Mouse (Mus musculus) A20 (cell line): ENCODE data around the gene Slc4a1.

Experiments used
- DNase-seq: peaks from one replicate; pipeline ENCODE4 v3.0.0-alpha.2; 2011; ENCODE audit warnings: low read depth, low spot score

Gene Slc4a1

DNA sequence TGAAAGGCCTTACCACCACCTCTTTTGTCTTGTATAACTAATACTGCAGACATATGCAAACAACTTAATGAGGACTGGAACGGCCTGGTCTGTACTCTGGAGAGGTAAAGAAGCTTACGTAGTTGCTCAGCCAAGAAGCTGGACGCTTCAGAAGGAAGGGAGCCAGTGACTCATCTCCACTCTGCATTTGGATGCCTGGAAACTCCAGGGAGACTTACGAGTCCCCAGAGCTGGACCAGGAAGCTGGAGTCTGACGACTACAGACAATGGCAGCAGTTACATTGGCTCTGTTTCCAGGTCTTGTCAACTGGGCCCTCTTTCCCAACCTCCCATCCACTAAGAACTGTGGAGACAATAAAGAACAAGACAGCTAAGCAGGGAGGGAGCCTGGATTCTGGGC lies 38.8 kb downstream of the Slc4a1 start:
- DNase-seq, result no peak

DNA sequence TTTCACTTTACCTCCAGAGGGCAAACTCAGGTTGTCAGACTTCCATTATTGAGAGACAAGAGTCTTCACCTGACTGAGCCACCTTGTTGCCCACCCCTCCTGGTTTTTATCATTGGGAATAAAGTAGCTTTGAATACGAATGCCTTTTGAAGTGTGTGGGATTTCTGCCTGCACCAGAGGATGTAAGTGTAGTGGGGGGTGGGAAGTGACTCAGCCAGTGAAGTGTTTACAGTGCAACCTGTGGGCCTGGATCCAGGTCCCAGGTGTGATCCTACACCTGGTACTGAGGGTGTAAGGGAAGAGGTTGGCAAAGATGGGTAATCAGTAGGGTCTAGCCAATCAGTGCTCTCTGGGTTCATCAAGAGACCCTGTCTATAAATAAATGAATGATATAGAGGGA lies 42.5 kb downstream of the Slc4a1 start:
- no peak for DNase-seq

DNA sequence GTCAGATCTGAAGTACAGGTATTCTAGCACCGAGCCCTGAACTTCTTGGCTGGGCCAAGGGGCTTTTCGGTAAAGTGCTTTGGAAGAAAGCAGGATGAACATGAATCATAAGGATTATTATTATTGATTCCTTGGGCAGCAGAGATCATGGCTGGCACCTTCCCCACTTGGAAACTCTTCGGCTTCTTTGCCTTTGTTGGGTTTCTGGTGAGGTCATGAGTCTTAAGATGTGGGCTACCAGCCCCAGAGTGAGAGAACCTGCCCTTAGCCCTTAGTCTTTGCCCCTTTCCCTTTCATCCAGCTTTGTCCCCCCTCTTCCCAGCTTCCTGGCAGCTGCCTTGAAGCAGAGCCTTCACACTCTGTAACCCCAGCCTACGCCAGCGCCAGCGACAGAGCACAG lies 44.1 kb downstream of the Slc4a1 start:
- no peak for DNase-seq

DNA sequence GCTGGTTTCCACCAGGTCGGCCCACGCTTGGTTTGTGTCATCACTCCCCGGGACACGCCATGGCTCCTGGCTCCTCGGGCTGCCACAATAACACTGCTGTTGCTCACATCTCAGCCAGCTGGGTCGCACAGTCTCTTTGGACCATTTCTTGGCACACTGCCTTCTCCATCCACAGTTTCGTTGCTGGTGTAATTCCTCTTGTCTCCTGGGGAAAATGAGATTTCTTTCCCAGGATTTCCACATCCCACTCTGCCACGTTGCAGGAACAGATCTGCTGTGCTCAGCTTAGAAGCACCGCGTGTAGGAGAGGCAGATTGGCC lies 45.4 kb downstream of the Slc4a1 start:
- DNase-seq, result no peak

DNA sequence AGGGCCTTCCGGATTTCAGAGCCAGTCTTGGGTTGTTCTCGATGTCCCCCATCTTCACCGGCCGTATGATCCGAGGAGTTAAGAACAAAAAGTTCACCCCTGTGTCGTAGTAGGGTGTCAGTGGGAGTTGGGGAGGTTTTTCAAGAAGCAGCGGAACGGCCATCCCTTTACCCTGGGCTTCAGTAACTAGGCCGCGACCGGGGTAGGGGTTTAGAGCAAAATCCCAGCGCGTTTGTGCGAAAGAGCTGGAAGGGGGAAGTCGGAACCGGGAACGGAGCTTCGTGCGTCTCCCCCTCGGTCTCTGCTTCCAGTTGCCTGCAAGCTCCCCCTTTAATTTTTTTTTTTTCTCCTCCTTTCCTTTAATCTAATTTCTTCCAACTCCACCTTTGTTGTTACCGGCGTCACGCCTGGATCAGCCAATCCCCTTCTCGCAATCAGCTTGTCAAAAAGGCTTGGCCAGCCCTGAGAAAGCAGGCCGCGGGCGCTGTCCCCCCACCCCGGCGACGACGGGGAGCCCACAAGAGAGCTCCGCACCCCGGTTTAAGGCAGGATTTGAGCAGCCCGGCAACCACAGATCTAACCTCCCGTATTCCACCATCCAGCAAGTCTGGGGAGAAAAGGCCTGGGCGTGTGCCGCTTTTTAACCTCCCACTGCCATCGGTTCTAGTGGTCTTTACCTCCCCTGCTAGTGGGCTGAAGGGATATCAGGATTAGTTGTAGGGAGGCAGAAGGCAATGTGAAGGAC lies 45.9 kb downstream of the Slc4a1 start:
- DNase-seq, result peak; percentile 81

DNA sequence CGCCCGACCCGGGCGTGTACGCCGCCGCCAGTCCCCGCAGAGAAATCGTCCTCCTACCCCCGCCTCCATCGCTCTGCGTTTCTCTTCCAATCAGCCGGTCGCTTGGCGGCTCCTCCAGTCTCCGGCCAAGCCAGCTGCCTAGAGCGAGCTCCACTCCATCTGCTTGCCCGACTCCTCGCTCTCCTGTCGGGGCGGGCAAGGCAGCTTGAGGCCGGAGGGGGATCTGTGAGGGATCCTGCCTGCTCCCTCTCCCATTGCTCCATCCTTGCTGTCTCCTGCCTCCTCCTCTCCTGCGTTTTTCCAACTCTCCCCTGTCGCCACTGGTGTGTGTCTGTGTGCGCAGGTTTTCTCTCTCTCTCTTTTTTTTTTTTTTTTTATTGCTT lies 46.6 kb downstream of the Slc4a1 start, which contains the start of gene Ubtf:
Gene Ubtf, minus strand, starts transcription at position 333 of the 383 bp plus-strand sequence.
- DNase-seq, result peak; percentile 84

DNA sequence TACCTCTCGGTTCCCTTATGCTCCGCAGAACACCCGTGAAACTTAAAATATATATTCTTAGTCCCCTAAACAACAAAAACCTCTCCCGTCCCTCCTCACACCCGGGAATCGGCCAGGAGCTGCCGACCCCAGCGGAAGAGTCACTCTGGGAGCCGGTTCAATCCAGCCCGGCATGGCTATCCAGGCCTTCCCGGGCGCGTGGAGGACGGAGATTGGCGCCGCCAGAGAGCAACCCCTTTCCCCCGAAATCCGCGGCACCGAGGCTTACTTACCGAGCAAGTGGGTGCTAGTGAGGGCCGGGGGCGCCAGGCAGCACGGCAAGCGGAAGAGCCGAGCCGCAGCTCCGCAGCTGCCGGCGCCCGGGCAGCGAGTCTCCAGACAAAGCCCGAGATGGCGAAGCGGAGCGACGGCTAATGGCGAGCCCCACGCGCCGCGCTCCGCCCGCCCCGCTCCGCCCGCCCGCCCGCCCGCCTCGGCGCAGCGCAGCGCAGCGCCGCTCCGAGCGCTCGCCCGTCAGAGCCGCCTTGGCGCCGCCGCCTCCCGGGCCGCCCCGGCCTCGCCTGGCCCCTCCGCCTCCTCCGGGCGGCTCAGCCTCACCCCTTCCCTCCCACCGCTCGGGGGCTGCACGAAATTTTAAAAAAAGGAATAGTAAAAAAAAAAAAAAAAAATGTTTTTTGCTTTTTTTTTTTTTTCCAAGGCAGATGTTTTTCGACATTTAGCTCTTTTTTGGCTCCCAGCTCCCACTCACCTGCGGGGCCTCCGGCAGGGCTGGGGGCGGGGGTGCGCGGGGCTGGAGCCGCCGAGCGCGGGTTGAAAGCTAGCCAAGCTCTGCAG lies 47.2 kb downstream of the Slc4a1 start:
- peak; percentile 82 for DNase-seq

DNA sequence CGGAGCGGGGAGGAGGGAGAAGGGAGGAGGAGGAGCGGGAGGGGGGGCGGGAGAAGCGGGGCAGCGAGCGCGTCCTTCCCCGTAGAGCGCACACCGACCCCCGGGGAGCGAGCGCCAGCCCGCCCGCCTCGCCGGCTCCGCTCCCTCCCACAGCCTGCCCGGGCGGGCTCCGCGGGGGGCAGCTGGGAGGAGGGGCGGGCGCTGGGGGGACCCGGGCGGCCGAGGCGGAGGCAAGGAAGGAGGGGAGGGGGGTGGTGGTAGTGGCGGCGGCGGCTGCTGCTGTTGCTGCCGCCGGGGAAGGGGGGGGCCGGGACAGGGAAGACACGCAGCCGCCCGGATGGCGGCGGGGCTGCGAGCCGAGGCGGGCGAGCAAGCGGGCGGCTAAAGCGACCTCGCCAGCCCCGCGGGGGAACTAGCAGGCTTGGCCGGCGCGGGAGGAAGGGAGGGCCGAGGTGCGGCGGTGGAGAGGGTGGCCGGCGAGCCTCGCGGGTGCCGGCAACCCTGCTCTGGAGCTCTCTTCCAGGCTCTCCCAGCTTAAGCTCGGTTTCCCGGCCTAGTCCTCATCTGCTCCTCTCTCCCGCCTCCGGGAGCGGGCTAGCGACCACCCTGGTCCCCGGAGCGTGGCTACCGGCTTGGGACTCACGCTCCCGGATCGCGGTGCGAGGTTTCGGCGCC lies 48.0 kb downstream of the Slc4a1 start:
- DNase-seq, result peak; percentile 87

DNA sequence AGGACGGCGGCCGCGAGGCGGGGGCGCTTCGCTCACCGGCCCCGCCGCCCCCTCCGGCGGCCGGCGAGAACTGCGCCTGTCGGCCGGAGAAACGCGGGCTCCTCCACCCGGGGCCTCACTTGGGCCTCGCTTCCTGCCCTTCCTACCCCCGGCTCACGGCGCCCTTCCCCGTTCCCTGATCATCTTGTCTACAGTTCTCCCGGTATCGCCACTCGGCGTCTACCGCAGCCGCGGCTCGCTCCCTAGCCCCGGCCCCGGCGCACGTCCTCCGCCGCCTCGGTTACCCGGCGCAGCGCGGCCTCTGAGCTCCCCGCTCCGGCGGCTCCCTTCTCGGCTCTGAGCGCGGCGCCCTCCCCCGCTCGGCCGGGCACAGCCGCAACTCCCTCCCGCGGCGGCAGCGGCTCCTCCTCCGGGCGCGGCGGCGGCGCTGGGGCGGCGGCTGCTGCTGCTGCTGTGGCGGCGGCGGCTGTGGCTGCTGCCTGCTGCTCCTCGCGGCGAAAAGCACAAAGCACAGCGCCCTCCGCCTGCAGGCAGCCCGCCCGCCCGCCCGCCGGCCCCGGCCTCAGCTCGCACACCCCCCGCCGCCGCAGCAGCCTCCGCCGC lies 48.6 kb downstream of the Slc4a1 start:
- peak; percentile 79 for DNase-seq

DNA sequence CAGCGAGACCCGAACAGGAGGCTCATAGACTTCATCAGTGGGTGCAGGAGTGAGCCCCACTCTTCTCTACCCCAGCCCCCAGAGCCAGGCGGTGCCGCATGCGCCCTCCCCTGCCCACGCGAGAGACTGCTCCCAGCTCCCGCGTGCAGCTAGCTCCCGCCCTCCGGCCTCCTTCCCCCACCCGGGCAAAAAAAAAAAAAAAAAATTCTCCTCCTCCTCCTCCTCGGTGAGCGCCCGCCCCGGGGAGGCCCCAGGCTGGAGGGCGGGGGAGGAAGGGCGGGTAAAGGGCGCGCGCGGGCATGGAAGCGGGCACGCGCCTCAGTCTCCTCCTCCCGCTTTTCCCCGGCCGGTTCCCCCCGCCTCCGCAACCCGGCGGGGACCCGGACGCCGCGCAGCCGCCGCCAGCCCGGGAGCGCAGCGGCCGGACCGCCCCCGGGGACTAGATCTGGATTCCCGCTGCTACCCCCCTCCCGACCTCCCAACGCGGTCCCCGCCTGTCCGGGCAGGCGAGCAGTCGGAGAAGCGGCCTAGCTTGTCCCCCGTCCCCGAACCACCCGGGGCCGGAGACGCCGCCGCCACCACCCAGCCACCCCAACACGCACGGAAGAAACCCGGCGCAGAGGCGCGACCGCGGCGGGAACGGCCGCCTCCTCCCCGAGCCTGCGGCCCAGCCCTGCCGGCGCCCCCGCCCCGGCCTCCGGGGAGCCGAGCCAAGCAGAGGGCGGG lies 49.3 kb downstream of the Slc4a1 start:
- DNase-seq, result peak; percentile 94

DNA sequence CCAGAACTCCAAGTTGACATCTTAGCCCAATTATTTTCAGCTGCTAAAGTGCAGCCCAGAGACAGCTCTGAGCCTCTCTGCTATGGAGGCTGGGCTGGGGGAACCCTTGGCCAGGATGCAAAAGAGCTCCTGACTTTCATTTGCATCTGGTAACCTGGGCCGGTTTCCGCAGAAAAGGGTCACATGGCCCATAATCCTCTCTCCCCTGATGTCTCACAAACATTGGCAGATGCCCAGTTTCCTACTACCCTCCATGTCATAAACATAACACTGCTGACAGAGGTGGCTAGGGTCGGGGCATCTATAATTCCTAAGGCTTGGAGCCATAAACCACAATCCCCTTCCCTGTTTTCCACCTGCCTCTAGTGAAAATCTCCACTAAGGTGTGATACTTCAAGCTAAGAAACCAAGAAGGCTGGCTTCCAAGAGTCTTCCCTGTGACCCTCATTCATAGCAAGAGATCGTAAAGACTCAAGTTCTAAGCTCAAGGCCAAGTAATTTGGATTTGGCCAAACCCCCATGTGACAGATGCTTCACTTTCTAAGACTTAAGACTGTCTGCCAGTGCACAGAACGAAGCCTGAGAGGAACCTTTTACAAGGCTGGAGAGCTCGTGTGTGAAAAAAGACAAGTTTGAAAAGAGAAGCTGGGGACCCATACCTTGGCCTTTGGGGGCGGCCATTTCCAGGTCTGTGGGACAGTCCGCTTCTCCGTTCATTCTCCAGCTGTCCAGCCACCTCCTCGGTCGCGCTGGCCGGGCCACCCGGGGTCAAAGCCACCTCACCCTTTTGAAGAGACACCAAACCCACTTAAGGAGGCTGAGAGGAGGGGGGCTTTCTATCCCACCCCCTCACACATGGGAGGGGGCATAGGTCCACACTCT lies 50.1 kb downstream of the Slc4a1 start:
- DNase-seq, result peak; percentile 88

DNA sequence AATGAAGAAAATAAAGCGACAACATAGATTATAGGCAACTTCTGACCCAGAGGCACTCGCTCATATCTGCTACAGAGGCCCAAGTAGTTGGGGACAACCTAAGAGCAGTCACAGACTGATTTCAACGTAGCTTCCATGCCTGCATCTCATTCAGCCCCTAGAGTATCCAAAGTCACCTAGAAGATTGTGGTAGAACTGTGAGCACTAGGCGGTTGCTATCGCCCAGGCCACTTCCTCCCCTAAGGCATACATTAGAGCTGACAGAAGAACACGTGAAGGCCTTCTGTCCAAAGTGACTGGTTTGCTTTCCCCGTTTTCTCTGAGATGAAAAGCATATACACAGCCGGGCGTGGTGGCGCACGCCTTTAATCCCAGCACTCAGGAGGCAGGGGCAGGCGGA lies 51.7 kb downstream of the Slc4a1 start:
- no peak for DNase-seq

DNA sequence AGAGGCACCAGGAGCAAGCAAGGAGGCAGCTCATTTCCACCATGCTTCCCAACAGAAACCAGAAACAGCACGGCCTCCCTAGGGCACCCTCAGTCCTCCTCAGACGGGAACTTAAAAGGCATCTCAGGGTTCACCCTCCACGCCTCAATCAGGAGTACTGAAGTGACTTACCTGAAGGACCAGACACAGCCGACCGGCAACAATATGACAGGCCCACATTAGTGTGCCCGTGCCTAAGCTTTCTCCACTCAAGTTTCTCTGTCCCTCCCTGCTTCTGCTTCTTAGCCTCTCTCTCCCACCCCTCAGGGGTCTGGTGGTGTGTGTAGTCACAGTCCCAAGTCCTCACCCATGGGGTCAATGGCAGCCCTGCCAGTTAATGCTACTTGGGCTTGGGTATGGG lies 53.4 kb downstream of the Slc4a1 start:
- no peak for DNase-seq

DNA sequence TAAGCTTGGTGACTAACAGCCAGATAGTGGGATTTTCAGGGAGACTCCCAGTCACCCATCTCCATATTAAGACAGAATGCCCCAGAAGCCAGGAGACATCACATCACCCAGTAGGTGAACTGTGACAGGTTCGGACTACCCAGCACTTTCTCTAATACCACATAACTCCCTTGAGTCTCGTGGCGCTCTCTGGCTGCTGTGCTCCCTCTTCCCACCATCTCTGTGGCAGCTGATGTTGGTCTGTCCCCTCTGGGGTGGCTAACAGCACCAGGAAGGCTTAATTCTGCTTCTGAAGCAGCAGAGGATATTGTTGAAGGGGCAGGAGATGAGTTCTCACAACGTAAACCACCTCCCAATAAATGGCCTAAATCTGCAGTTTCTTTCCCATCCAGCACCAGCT lies 54.0 kb downstream of the Slc4a1 start:
- DNase-seq, result no peak

DNA sequence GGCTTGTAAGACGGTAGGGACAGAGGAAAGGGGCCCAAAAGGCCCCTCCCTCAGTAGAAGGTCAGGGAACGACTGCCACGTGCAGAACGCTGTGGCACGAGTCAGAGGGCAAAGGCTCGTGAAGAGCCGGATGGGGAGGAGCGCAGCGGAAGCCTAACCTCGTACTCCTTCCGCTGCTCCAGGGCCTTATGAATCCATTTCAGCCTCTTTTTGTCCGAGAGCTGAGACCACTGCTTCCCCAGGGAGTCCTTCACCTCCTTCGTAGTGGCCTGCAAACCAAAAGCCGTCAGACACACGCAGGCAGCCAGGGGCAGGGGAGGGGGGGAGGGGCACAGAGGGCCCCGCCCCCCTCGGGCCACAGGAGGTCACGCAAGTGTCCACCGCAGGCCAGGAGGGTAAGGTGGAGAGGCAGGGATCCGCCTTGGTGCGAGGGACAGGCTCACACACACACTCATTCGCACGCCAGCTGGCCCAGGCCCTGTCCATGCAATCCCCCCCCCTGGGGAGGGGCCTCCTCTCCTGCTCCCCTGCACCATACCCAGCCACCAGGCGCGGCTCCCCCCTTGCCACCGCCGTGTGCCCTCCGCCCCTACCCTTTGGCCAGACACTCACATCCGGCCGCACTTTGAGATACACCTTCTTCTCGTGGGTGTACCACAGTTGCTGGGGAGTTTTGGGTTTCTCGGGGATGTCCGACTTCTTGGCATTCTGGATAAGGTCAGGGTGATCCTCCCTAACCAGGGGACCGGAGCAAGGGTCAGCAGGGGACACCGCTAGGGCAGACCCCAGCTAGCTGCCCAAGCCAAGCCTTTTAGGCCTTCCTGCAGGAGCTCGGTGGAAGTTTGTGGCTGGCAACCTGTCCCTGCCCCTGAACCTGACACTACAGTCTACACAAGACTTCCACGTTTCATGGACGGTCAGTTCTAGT lies 55.0 kb downstream of the Slc4a1 start:
- peak; percentile 84 for DNase-seq

DNA sequence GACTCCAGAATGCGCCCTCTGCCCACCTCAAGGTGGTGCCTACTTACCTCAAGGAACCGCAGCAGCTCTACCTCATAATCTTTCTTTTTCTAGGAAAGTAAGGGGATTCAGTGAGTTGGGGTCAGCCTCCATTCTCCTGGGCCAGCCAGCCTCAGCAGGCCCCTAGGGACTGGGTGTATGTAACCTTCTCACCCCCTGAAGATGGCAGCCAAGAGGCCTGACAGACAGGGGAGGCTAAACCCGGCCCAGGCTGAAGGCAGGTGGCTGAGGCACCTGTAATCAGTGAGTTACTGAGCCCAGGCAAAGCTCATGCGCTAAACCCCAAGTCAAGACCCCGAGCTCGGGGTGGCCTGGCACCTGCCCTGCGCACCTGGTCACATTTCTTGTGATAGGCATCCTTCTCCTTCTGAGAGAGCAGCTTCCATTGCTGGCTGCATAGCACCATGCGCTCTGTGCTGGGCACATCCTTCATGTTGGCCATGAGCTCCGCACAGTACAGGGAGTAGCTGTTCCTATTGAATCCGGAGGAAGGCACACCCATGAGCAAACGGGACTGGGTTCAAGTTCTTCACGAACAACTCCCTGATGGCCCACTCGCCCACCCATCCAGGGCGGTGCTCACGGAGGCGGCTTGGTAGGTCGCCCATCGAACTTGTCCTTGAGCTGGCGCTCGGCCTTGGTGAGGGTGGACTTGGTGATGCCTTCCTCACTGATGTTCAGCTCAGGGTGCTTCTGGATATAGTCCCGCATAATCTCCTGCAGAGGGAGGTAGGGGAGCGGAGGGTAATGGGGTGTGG lies 56.0 kb downstream of the Slc4a1 start:
- peak; percentile 87 for DNase-seq

DNA sequence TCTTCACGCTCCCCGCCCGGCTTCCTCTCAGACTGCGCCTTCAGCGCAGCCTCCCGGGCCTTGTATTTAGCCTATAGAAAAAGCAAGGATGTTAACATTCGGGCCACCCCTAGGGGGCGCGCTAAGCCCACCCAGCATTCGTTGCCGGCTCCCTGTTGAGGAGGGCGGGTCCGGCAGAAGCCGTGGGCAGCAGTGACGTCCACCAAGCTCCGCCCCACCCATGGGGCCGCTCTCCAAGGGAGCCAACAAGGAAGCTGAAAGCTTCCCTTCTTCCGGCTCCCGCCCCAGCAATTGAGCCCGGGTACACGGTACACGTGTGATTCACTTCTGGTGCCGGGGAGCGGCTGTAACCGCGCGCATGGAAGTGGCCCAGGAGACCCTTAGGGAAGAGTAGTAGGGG lies 57.0 kb downstream of the Slc4a1 start:
- DNase-seq, result peak; percentile 98

DNA sequence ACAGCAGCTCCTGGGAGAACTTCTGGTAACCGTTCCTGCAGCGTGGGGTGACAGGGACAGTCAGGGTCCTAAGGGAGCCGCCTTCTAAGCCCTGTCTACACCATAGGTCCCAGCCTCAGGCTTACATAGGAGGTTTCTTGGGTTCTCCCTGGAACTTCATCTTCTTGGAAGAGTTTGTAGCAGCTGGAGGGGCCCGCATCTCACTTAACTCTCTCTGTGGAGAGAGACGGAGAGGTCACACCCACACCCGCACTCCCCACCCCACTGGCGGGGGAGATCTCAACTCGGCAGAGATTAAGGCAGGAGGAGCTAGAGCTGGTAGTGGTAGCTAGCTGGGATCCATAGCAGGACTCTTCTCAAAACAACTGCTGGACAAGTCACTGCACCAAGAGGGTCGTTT lies 57.9 kb downstream of the Slc4a1 start:
- no peak for DNase-seq

DNA sequence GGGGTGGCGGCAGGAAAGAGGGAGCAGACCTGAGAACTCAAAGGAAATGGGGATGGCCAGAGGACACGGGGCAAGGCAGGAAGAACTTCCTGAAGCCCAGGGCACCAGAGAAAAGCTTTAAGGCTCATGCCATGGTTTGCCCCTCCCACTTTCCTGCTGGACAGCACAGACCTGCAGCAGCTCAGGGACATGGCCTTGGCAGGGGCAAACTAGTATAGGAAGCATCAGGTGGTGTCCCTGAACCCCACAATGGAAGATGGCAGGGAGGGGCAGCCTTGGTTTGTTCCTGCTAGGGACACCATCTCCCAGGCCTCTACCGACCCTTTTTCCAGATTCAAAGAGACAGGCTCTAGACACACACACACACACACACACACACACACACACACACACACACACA lies 60.6 kb downstream of the Slc4a1 start:
- DNase-seq, result no peak
